Mouse (Mus musculus): ENCODE data around the gene Gmnc.

Gmnc gene

DNA sequence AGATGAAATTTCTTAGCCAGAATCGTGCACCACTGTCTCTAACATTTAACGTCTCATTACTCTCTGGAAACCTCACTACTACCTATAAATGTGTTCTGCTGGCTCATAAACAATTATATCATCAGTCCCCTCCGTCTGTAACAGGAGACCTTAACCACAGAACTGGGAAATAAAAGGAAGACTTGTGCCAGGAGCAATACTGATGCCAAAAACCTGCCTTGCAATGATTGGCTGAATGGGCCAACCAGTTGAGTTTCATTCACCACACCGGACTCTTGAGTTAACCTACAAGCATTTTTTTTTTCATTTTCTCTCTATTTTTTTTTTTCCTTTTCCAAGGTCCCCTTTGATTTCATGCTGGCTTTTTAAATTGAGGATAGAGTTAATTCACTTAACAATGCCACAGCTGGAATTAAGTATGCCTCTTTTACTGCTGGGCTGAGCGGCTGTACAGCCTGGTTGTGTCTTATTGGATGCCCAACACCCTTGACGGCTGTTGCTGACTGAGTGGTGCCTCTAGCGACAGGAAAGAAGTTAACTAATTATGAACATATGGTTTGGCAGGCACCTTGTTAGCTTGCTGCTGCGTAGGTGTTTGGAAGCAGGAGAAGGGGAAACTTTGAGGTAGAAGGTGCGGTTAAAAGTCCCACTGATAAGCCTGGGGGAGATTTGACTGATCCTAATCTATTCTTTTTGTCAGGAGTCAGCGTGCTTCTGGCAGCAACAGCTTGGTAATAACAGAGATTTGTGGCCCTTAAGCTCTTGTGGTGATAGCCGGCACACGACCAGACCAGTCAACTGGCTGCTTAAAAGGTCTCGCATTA is at the start of gene Gmnc:
Gene Gmnc (minus strand): TSS at position 176 of the 824 bp plus-strand sequence.
- DNase-seq (ENCODE audit: extremely low spot score, low read depth, low spot score), result peak; percentile 44

GRCm38 (mm10) chr16:27027281-27027680 is 35.8 kb upstream of the Gmnc start:
- DNase-seq (ENCODE audit: extremely low spot score, low read depth, low spot score), result no peak

- DNase-seq (ENCODE audit: extremely low spot score, low read depth, low spot score), result no peak
Observed at GRCm38 (mm10) chr16:27026226-27026625, 34.8 kb upstream of the Gmnc start.

- no peak for DNase-seq (ENCODE audit: extremely low spot score, low read depth, low spot score)
Observed at GRCm38 (mm10) chr16:27022746-27023145, 31.3 kb upstream of the Gmnc start.

- no peak for DNase-seq (ENCODE audit: extremely low spot score, low read depth, low spot score)
Observed at GRCm38 (mm10) chr16:27017309-27017708, 25.9 kb upstream of the Gmnc start.

DNA sequence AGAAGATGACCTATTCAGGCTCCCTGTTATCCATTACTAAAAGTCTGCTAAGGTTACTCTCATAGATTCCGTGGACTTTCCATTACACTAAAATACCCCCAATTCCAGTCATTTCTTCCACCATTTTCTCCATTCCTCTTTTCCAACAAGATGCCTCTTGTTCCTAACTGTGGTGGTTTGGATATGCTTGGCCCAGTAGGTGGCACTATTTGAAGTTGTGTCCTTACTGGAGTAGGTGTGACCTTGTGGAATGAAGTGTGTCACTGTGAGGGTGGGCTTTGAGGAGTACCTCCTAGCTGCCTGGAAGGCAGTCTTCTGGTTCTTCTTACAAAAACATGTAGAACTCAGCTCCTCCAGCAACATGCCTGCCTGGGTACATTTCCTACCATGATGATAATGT is 11.3 kb upstream of the Gmnc start:
- no peak for DNase-seq (ENCODE audit: extremely low spot score, low read depth, low spot score)

DNA sequence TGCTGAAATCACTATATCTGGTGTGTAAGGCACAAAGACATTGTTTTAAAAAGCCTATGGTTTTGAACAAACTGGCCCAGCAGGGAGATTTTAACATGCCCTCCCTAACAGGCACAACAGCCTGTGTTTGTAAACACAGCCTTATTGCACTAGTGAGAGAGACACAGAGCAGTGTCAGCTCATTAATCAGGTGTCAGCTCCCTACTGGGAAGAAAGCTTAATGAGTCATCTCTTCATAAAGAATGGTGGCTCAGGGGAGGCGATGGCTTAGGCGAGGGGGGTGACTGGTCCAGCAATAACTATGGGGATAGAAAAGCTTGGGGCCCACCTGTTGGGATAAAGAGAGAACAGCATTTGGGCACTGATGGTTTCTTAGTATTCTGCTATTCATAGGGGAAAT is 8.1 kb upstream of the Gmnc start:
- no peak for DNase-seq (ENCODE audit: extremely low spot score, low read depth, low spot score)

GRCm38 (mm10) chr16:26989415-26990315 is 1.8 kb downstream of the Gmnc start:
- DNase-seq (ENCODE audit: extremely low spot score, low read depth, low spot score), result no peak

- no peak for DNase-seq (ENCODE audit: extremely low spot score, low read depth, low spot score)
Observed at GRCm38 (mm10) chr16:26988188-26988587, 3.3 kb downstream of the Gmnc start.

DNA sequence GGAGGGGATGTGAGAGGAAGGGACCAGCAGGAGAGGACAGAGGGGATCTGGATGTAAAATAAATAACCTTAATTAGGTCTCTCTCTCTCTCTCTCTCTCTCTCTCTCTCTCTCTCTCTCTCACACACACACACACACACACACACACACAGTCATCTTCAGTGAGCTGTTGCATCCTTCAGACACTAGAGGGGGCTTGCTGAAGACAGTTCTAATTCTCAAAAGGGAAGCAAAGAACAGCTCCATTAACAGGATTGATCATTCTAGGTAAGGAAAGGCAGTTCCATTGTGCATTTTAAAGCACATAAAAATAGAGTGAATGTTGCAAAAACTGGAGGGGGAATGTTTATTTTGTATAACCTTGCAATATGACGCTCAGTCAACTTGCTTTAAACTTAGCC is 5.7 kb downstream of the Gmnc start:
- no peak for DNase-seq (ENCODE audit: extremely low spot score, low read depth, low spot score)

- DNase-seq (ENCODE audit: extremely low spot score, low read depth, low spot score), result peak; percentile 31
Observed at GRCm38 (mm10) chr16:26982112-26982511, 9.3 kb downstream of the Gmnc start.

GRCm38 (mm10) chr16:26967967-26968366 is 23.5 kb downstream of the Gmnc start:
- no peak for DNase-seq (ENCODE audit: extremely low spot score, low read depth, low spot score)

DNA sequence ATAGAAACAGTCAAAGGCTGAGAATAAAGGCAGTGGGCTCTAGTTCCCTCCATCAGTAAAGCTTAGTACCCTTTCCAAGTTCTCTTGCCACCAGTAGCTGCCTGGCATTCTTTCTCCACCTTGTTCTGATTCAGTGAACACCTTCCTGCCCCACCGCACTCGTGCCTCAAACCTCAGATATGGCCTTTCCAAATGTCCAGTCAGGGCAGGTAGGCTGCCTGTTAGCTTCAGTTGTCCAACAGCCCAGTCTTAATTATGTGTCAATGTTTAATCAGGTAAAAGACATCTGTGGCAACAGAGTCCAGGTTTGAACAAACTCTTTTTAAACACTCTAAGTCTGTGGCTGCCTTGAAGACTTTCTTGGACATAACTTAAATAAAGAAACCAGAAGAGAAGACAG is 24.6 kb downstream of the Gmnc start:
- no peak for DNase-seq (ENCODE audit: extremely low spot score, low read depth, low spot score)

DNA sequence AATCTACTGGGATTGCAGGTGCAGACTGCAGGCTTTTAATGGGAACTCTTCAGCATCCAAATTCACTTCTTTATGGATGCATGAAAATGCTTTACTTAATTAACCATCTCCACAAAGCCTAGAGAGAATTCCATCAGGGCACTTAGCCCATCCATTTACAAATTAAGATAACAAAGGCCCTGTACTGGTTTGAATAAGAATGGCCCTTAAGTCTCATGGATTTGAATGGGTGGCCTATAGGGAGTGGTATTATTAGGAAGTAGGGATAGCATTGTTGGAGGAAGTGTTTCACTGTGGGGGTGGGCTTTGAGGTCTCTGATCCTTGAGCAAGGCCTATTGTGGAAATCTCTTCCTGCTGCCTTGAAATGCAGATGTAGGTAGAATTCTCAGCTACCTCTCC is 29.5 kb downstream of the Gmnc start:
- no peak for DNase-seq (ENCODE audit: extremely low spot score, low read depth, low spot score)

DNA sequence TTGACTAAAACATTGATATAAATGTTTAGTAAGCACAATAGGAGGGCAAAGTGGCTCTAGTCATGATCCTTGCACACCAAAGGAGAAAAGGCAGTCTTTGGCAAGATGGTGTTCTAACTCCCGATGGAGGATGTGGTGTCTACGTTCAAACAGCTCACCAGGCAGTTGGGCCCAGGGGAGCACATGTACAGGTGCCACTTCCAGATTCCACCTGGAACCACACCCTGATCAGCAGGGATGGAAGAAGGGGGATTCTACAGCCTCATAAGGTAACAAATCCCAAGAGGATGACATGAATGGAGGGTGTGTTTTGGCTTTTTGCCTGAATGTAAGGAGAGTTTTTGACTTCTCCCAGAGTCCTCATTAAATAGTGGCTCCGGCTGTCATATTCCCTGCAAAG is 39.9 kb downstream of the Gmnc start:
- DNase-seq (ENCODE audit: extremely low spot score, low read depth, low spot score), result no peak

DNA sequence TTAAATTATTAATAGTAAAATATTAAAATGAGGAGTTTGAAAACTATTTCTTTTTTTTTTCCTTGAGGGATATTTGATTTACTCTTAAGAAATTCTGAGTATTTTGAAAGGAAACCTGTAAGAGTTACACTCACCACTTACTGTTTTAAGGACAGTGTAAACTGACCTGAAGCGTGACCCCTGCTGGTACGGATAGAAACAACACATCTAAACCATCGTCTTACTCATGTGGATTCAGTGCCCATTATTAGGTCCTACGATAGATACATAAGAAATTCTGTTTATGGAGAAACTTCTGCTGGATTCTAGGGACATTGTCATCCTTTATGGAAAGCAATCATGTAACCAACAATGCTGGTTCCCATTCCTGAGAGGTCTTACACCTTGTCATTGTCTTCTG is 41.2 kb downstream of the Gmnc start:
- no peak for DNase-seq (ENCODE audit: extremely low spot score, low read depth, low spot score)

- no peak for DNase-seq (ENCODE audit: extremely low spot score, low read depth, low spot score)
Observed at GRCm38 (mm10) chr16:26903968-26904367, 87.5 kb downstream of the Gmnc start.

DNA sequence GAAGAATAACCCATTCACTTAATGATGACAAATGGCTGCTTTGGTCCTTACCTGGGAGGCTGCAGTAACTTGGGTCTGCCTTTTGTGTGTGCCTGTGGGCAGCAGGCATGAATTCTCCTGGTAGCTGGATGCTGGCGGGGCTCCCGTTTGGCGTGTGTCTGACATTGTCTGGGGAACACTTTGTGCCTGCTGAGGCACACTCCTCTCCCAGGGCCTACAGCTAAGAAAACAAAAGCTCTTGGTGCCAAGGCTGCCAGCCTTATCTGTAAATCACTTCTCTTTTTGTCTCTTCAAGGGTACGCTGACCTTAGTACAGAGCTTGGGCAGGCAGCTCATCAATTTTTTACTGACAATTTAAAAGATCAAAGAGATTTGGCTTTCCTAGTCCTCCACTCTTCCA is 90.0 kb downstream of the Gmnc start:
- DNase-seq (ENCODE audit: extremely low spot score, low read depth, low spot score), result no peak

- DNase-seq (ENCODE audit: extremely low spot score, low read depth, low spot score), result no peak
Observed at GRCm38 (mm10) chr16:26886337-26886736, 105.1 kb downstream of the Gmnc start.

GRCm38 (mm10) chr16:26876885-26877284 is 114.6 kb downstream of the Gmnc start:
- no peak for DNase-seq (ENCODE audit: extremely low spot score, low read depth, low spot score)

Measured in hindlimb bud, embryonic 11.5 days (tissue).